Mouse (Mus musculus): Measurements from ENCODE around the gene Gal3st3. TPM values are rescaled to one million over a fixed set of nuclear protein-coding genes. Genes with fewer than 3 reads are reported as not detected.

The Gal3st3 gene
- polyA plus RNA-seq, 1 experiment from 2014 or later, result 8.9 TPM

- H3K4me3 ChIP-seq, result no peak overlapping the region
- no peak overlapping the region for H3K9ac ChIP-seq
- peaks cover 21% of the 10 kb centered on the region for H3K27me3 ChIP-seq
- H3K4me2 ChIP-seq, result no peak overlapping the region
- WGBS, result 80% methylated on average over 7 of the region's 7 CpGs
- peaks cover 8% of the 10 kb centered on the region; the same call in 1 of the 2 replicates for H3K9me3 ChIP-seq
- no peak overlapping the region for H3K27ac ChIP-seq
- H3K36me3 ChIP-seq, result peaks cover 25% of the 10 kb centered on the region
- no peak for ATAC-seq (ENCODE audit: insufficient number of reproducible peaks, insufficient read depth, low FRiP score, low TSS enrichment, low read depth)
- peaks cover 5% of the 10 kb centered on the region; the same call in 1 of the 2 replicates for H3K4me1 ChIP-seq
Observed at GRCm38 (mm10) chr19:5309025-5309424, 10.9 kb downstream of the Gal3st3 start.

DNA sequence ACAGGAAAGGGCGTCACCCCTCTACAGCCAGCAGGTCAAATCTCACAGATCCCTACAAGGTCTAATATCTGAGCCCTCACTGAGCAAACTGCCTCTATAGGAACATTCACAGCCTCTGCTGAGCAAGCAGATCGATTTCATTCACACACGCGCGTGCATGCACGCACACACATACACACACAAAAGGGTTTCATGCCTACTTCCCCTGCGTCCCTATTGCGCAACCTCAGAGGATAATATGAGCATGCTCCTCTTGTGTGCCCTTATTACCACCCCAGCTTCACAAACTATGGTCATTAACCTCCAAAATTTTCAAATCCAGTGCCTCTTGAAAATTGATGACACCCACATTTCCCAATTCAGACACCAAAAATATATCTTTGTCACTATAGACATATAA is 15.1 kb downstream of the Gal3st3 start:
- Histone ChIP-seq H3K27ac (no peak overlapping the region), H3K9ac (no peak overlapping the region), H3K36me3 (no peaks in the 10 kb centered on the region), H3K9me3 (no peaks in the 10 kb centered on the region), H3K4me1 (no peaks in the 10 kb centered on the region), H3K27me3 (peaks cover 6% of the 10 kb centered on the region; the same call in 1 of the 2 replicates), H3K4me3 (no peak overlapping the region), H3K4me2 (no peak overlapping the region)
- no peak for ATAC-seq (ENCODE audit: insufficient number of reproducible peaks, insufficient read depth, low FRiP score, low TSS enrichment, low read depth)
- WGBS, result 89% methylated on average over 8 of the region's 8 CpGs

- Histone ChIP-seq H3K36me3 (no peaks in the 10 kb centered on the region), H3K27ac (no peak overlapping the region), H3K4me1 (no peaks in the 10 kb centered on the region), H3K4me2 (no peak overlapping the region), H3K4me3 (no peak overlapping the region), H3K9me3 (no peaks in the 10 kb centered on the region), H3K9ac (no peak overlapping the region), H3K27me3 (no peaks in the 10 kb centered on the region)
- 64% methylated on average over 17 of the region's 17 CpGs for WGBS
- no peak for ATAC-seq (ENCODE audit: insufficient number of reproducible peaks, insufficient read depth, low FRiP score, low TSS enrichment, low read depth)
Observed at GRCm38 (mm10) chr19:5323801-5324200, 25.7 kb downstream of the Gal3st3 start.

DNA sequence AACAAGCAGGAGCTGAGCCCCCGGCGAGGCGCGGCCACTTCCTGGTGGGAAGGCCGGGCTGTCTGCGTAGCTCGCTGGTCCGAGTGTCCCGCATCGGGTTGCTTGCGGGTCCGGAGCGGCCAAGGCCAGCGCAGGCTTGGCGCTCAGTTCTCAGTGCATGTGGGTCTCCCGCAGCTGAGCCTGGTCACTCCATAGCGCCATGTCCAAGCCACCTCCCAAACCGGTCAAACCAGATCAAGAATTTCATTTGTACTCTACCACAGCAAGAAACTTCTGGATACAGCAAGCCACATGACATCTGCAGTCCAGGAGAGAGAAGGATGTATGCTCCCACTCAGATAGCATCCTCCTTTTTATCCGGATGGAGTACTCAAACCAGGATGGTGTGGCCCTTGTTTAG is 29.8 kb downstream of the Gal3st3 start:
- H3K9me3 ChIP-seq, result no peaks in the 10 kb centered on the region
- peak overlapping the region; percentile 49; the same call in 1 of the 2 replicates for H3K9ac ChIP-seq
- 63% methylated on average over 19 of the region's 19 CpGs for WGBS
- H3K27me3 ChIP-seq, result no peaks in the 10 kb centered on the region
- H3K27ac ChIP-seq, result no peak overlapping the region
- H3K4me3 ChIP-seq, result no peak overlapping the region
- ATAC-seq (ENCODE audit: insufficient number of reproducible peaks, insufficient read depth, low FRiP score, low TSS enrichment, low read depth), result no peak
- no peak overlapping the region for H3K4me2 ChIP-seq
- H3K4me1 ChIP-seq, result no peaks in the 10 kb centered on the region
- H3K36me3 ChIP-seq, result no peaks in the 10 kb centered on the region

- H3K4me2 ChIP-seq, result no peak overlapping the region
- no peaks in the 10 kb centered on the region for H3K4me1 ChIP-seq
- H3K9ac ChIP-seq, result no peak overlapping the region
- H3K4me3 ChIP-seq, result no peak overlapping the region
- WGBS, result 61% methylated on average over 5 of the region's 5 CpGs
- no peak overlapping the region for H3K27ac ChIP-seq
- H3K27me3 ChIP-seq, result no peaks in the 10 kb centered on the region
- H3K36me3 ChIP-seq, result no peaks in the 10 kb centered on the region
- ATAC-seq (ENCODE audit: insufficient number of reproducible peaks, insufficient read depth, low FRiP score, low TSS enrichment, low read depth), result no peak
- H3K9me3 ChIP-seq, result no peaks in the 10 kb centered on the region
Observed at GRCm38 (mm10) chr19:5334741-5335140, 36.6 kb downstream of the Gal3st3 start.

DNA sequence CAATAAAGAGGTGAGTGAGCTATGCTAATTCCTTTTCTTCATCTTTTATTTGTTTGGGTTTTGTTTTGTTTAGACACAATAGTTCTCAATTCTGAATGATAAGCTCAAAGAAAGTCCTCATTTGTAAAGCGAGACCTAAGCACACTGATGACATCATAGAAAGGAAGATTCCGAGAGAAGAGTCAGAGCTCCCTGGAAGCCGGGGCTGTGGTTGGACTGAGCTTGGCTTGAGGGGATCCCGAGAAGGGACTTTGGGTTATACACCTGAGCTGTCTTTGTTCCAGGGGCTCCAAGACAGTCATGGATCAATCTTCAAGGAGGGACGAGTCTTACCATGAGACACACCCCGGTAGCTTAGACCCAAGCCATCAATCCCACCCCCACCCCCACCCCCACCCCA is 37.3 kb downstream of the Gal3st3 start, which contains the start of gene Catsper1:
Gene Catsper1, plus strand, starts transcription at position 301 of the 400 bp plus-strand sequence.
- Histone ChIP-seq H3K4me1 (no peaks in the 10 kb centered on the region), H3K36me3 (no peaks in the 10 kb centered on the region)
- 96% methylated on average over 6 of the region's 6 CpGs for WGBS

GRCm38 (mm10) chr19:5337975-5338374 is 39.8 kb downstream of the Gal3st3 start:
- WGBS, result 19% methylated on average over 5 of the region's 5 CpGs
- Histone ChIP-seq H3K27me3 (no peaks in the 10 kb centered on the region), H3K9ac (no peak overlapping the region), H3K9me3 (no peaks in the 10 kb centered on the region), H3K4me2 (no peak overlapping the region), H3K36me3 (no peaks in the 10 kb centered on the region), H3K4me3 (no peak overlapping the region), H3K4me1 (no peaks in the 10 kb centered on the region), H3K27ac (no peak overlapping the region)
- ATAC-seq (ENCODE audit: insufficient number of reproducible peaks, insufficient read depth, low FRiP score, low TSS enrichment, low read depth), result no peak

More for the DNA sequence above, 37.3 kb downstream of the Gal3st3 start, which contains the start of gene Catsper1:
- H3K27me3 ChIP-seq, result no peaks in the 10 kb centered on the region
- no peaks in the 10 kb centered on the region for H3K9me3 ChIP-seq
- no peak within 1 kb of the TSS for H3K4me2 ChIP-seq
- H3K27ac ChIP-seq, result no peak within 1 kb of the TSS
- no peak within 1 kb of the TSS for H3K4me3 ChIP-seq
- H3K9ac ChIP-seq, result no peak within 1 kb of the TSS
- no peak for ATAC-seq (ENCODE audit: insufficient number of reproducible peaks, insufficient read depth, low FRiP score, low TSS enrichment, low read depth)

DNA sequence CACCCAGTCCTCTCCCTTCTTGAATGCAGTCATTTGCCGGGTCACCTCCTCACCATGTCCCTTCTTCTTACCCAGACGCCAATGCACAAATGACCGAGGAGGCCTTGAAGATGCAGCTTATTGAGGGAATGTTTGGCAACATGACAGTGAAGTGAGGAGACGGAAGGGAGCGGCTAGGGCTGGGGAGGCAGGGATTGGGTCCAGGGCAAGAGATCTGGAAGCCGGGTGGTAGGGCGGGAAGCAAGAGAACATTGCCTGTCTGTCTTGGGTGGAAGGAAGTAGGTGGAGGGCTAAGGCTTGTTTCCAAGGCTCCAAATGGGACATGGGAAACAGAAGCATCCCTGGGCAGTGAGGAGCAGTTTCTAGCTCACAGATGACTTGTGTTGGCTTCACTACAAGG is 43.2 kb downstream of the Gal3st3 start:
- Histone ChIP-seq H3K9me3 (no peaks in the 10 kb centered on the region), H3K27me3 (no peaks in the 10 kb centered on the region), H3K4me3 (no peak overlapping the region), H3K4me1 (no peaks in the 10 kb centered on the region), H3K36me3 (no peaks in the 10 kb centered on the region), H3K27ac (no peak overlapping the region), H3K9ac (no peak overlapping the region), H3K4me2 (no peak overlapping the region)
- no peak for ATAC-seq (ENCODE audit: insufficient number of reproducible peaks, insufficient read depth, low FRiP score, low TSS enrichment, low read depth)
- WGBS, result 89% methylated on average over 7 of the region's 7 CpGs

DNA sequence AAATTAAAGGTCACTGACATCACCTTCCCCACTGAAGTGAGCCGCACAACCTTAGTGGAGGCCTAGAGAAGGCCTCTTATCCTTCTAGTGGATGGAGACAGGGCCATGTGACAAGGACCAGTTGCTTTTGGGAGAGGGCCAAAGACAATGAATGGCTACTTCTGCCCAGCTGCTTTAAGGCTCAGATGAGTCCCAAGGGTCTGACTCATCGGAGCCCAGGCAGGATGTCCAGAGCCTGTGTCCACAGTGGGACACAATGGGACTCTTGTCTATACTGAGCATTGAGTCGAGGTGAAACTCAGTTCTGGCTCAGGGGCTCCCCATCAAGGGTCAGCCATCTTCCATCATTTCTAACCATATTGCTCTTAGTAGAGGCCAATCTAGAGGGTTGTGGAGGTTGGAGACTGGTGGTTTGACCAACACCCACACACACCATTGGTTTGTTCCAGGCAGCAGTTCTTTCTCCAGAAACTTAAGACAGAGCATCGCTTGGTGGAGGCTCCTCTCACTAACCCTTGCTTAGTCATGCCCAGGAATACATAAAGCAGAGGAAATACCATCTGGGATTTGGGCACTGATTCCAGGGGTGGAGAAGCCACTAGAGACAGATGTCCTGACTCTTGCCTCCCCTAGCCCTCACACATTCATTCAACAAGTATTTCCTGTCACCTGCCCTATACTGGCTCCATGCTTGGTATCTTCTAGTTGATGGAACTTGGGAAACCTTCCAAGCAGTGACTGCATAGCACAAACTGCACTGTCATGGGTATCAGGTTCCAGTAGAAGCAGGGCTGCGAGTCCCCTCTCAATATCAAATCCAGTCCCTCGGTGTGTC is 47.4 kb downstream of the Gal3st3 start:
- no peak overlapping the region for H3K4me3 ChIP-seq
- no peak overlapping the region for H3K4me2 ChIP-seq
- no peak for ATAC-seq (ENCODE audit: insufficient number of reproducible peaks, insufficient read depth, low FRiP score, low TSS enrichment, low read depth)
- 58% methylated on average over 6 of the region's 6 CpGs for WGBS
- H3K36me3 ChIP-seq, result no peaks in the 10 kb centered on the region
- no peaks in the 10 kb centered on the region for H3K9me3 ChIP-seq
- no peak overlapping the region for H3K27ac ChIP-seq
- H3K9ac ChIP-seq, result no peak overlapping the region
- H3K27me3 ChIP-seq, result peaks cover 12% of the 10 kb centered on the region
- peaks cover 6% of the 10 kb centered on the region; the same call in 1 of the 2 replicates for H3K4me1 ChIP-seq

DNA sequence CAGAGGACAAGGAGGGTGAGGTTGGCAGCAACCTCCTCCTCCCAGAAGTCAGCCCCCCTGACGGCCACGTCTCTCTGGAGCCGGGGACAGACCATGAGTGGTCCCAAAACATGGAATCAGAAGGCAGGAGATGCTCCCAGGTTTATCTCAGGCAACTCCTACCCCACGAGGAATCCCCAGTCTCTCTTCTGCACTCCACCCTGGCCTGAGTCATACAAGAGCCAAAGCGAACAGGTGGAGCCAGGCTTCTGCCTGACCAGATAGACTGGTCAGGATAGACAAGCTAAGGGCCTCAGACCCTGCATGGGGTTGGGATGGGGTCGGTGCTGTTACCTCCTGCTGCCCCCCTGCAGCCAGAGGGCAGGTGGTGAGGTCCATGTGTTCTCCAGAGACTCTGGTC is 49.9 kb downstream of the Gal3st3 start:
- 72% methylated on average over 6 of the region's 6 CpGs for WGBS
- H3K9ac ChIP-seq, result no peak overlapping the region
- H3K9me3 ChIP-seq, result no peaks in the 10 kb centered on the region
- H3K27me3 ChIP-seq, result peaks cover 12% of the 10 kb centered on the region
- no peak overlapping the region for H3K27ac ChIP-seq
- no peak overlapping the region for H3K4me2 ChIP-seq
- no peaks in the 10 kb centered on the region for H3K36me3 ChIP-seq
- H3K4me3 ChIP-seq, result no peak overlapping the region
- ATAC-seq (ENCODE audit: insufficient number of reproducible peaks, insufficient read depth, low FRiP score, low TSS enrichment, low read depth), result no peak
- H3K4me1 ChIP-seq, result peaks cover 6% of the 10 kb centered on the region; the same call in 1 of the 2 replicates

- no peak for ATAC-seq (ENCODE audit: insufficient number of reproducible peaks, insufficient read depth, low FRiP score, low TSS enrichment, low read depth)
- Histone ChIP-seq H3K4me1 (peaks cover 6% of the 10 kb centered on the region; the same call in 1 of the 2 replicates), H3K27ac (no peak overlapping the region), H3K4me3 (peak overlapping the region; percentile 39), H3K36me3 (no peaks in the 10 kb centered on the region), H3K9me3 (no peaks in the 10 kb centered on the region), H3K4me2 (peak overlapping the region; percentile 69), H3K9ac (peak overlapping the region; percentile 69), H3K27me3 (peaks cover 12% of the 10 kb centered on the region)
- WGBS, result 4% methylated on average over 34 of the region's 34 CpGs
Observed at GRCm38 (mm10) chr19:5348526-5349501, 50.7 kb downstream of the Gal3st3 start.

Measured in embryonic facial prominence, embryonic 13.5 days (tissue).